Mouse (Mus musculus) thymus, adult 2 months (tissue): Measurements from ENCODE around the gene Sash3. TPM values are rescaled to one million over a fixed set of nuclear protein-coding genes. Genes with fewer than 3 reads are reported as not detected.

Experiments used
- DNase-seq: peaks from one replicate; pipeline ENCODE4 v3.0.0; 2021
- H3K27ac ChIP-seq: fragments of 200-500 bp; 2 replicates; pipeline ENCODE4 v1.5.1; 2012; ENCODE audit warnings: low read length, control low read depth; ENCODE audit not compliant: control insufficient read depth, insufficient read depth
- H3K27me3 ChIP-seq: fragments of 200-500 bp; 2 replicates; pipeline ENCODE4 v1.6.1; 2012; ENCODE audit warnings: mild to moderate bottlenecking, low read length, moderate library complexity, mixed read lengths; ENCODE audit not compliant: control insufficient read depth, insufficient read depth
- H3K36me3 ChIP-seq: fragments of 200-500 bp; 2 replicates; pipeline ENCODE4 v1.6.1; 2012; ENCODE audit warnings: mild to moderate bottlenecking, low read length, moderate library complexity; ENCODE audit not compliant: control insufficient read depth, insufficient read depth
- H3K4me1 ChIP-seq: fragments of 200-500 bp; replicated peaks from 2 replicates; pipeline ENCODE4 v1.6.1; 2012; ENCODE audit warnings: low read length; ENCODE audit not compliant: control insufficient read depth, insufficient read depth
- H3K4me3 ChIP-seq: fragments of 200-500 bp; 2 replicates; pipeline ENCODE4 v1.5.1; 2012; ENCODE audit warnings: mild to moderate bottlenecking, low read length, control low read depth, moderate library complexity; ENCODE audit not compliant: control insufficient read depth, insufficient read depth
- CTCF ChIP-seq: fragments of 200-500 bp; IDR thresholded peaks from 2 replicates; pipeline ENCODE4 v1.5.1; 2012; ENCODE audit warnings: mild to moderate bottlenecking, control low read depth, low read length, moderate library complexity, borderline replicate concordance; ENCODE audit not compliant: control insufficient read depth, poor library complexity, insufficient read depth; ENCODE audit errors: extremely low read depth
- POLR2A ChIP-seq: fragments of 200-500 bp; IDR thresholded peaks from 2 replicates; pipeline ENCODE4 v1.6.1; 2012; ENCODE audit warnings: mild to moderate bottlenecking, low read length, control low read depth, moderate library complexity; ENCODE audit not compliant: control insufficient read depth, poor library complexity, insufficient read depth; ENCODE audit errors: extremely low read depth
- WGBS: fragments of 180-500 bp; shearing (Covaris S2); methylation state at CpG from one replicate; pipeline ENCODE4 v1.1.7; 2018; 5-methylcytosine and 5-hydroxymethylcytosine counted together
- polyA plus RNA-seq: library from polyadenylated mRNA; depleted of rRNA; stranded (reverse); fragments of >200 nt; gene quantifications from 2 replicates; pipeline ENCODE4 v1.2.3, GENCODE M21; 2012

The Sash3 gene
- polyA plus RNA-seq, 1 experiment, result 314 TPM

DNA sequence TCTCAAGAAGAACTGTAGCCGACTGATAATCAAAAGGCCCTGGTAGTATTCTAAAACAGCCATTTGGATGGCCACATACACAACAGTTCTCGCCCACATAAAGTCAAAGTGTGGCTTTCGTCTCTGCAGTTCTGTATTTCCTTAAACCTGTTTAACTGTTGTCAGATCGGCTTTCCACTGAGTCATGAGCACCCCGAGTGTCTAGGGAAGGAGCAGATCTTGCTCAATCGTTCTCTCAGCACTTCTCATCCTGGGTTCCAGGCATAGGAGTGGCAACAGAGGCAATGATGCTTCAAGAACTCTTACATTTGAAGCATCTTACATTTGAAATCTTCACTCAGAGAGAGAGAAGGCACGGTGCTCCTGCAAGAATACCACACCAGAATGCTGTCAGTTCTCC is 55.7 kb downstream of the Sash3 start:
- no peak overlapping the region for H3K27ac ChIP-seq
- 88% methylated on average over 7 of the region's 7 CpGs for WGBS

GRCm38 (mm10) chrX:48202436-48202835 is 56.2 kb downstream of the Sash3 start:
- Histone ChIP-seq H3K27me3 (no peaks in the 10 kb centered on the region), H3K4me1 (peaks cover under 1% of the 10 kb centered on the region), H3K36me3 (no peaks in the 10 kb centered on the region), H3K27ac (no peak overlapping the region), H3K4me3 (no peak overlapping the region)
- TF ChIP-seq CTCF (no peak), POLR2A (no peak)
- no peak for DNase-seq
- 99% methylated on average over 7 of the region's 7 CpGs for WGBS

More for the DNA sequence above, 55.7 kb downstream of the Sash3 start:
- no peak overlapping the region for H3K4me3 ChIP-seq
- H3K27me3 ChIP-seq, result no peaks in the 10 kb centered on the region
- no peak for TF ChIP-seq POLR2A
- TF ChIP-seq CTCF, result no peak
- no peaks in the 10 kb centered on the region for H3K36me3 ChIP-seq
- no peak for DNase-seq
- no peaks in the 10 kb centered on the region; the same call in 1 of the 2 replicates for H3K4me1 ChIP-seq

- no peak for DNase-seq
These were observed 56.8 kb downstream of the Sash3 start for GRCm38 (mm10) chrX:48202995-48203394.

DNA sequence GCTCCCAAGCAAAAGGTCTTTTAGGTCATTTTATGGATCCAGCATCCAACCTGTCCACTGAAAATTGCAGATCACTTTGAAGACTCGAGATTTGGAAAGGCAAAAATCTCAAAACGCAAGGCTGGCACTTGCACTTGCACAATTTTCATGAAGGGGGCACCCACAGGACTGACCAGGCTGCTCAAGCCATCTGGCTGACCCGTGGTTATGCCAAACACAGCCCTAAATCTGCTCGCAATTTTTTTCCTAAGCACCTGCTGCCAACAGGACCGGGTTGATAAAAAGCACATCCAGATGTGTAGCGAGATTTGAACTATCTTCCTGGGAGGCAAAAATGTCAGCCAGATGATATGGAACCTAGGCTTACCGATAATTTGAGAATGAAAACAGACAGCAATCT is 57.5 kb downstream of the Sash3 start:
- no peak for TF ChIP-seq CTCF
- no peak for TF ChIP-seq POLR2A
- no peaks in the 10 kb centered on the region for H3K36me3 ChIP-seq
- no peak overlapping the region for H3K27ac ChIP-seq
- H3K4me3 ChIP-seq, result no peak overlapping the region
- peaks cover 4% of the 10 kb centered on the region for H3K4me1 ChIP-seq
- H3K27me3 ChIP-seq, result no peaks in the 10 kb centered on the region
- DNase-seq, result no peak
- WGBS, result 88% methylated on average over 7 of the region's 7 CpGs

More at GRCm38 (mm10) chrX:48202995-48203394, 56.8 kb downstream of the Sash3 start:
- no peak overlapping the region for H3K4me3 ChIP-seq
- TF ChIP-seq POLR2A, result no peak
- TF ChIP-seq CTCF, result no peak
- H3K27me3 ChIP-seq, result no peaks in the 10 kb centered on the region
- no peaks in the 10 kb centered on the region for H3K36me3 ChIP-seq
- WGBS, result 88% methylated on average over 4 of the region's 4 CpGs
- H3K27ac ChIP-seq, result no peak overlapping the region
- peaks cover 4% of the 10 kb centered on the region for H3K4me1 ChIP-seq

GRCm38 (mm10) chrX:48204469-48204868 is 58.2 kb downstream of the Sash3 start:
- 60% methylated on average over 6 of the region's 6 CpGs for WGBS
- no peak overlapping the region for H3K4me3 ChIP-seq
- no peak overlapping the region for H3K27ac ChIP-seq
- H3K36me3 ChIP-seq, result no peaks in the 10 kb centered on the region
- no peak for DNase-seq
- H3K27me3 ChIP-seq, result no peaks in the 10 kb centered on the region
- TF ChIP-seq CTCF, result no peak
- TF ChIP-seq POLR2A, result no peak
- peaks cover 4% of the 10 kb centered on the region for H3K4me1 ChIP-seq

- Histone ChIP-seq H3K36me3 (no peaks in the 10 kb centered on the region), H3K27ac (peak overlapping the region; percentile 53; the same call in 1 of the 2 replicates), H3K27me3 (no peaks in the 10 kb centered on the region), H3K4me1 (peaks cover 4% of the 10 kb centered on the region), H3K4me3 (peak overlapping the region; percentile 68)
- WGBS, result 8% methylated on average over 30 of the region's 36 CpGs
- peak; percentile 6 for DNase-seq
- no peak for TF ChIP-seq CTCF
- no peak for TF ChIP-seq POLR2A
These were observed 61.7 kb downstream of the Sash3 start for GRCm38 (mm10) chrX:48207761-48208487.
